Mouse (Mus musculus) stomach, embryonic 16.5 days (tissue): ENCODE data around the gene Nol3. TPM values are rescaled to one million over a fixed set of nuclear protein-coding genes. Genes with fewer than 3 reads are reported as not detected.
A peak's percentile ranks its signal among the peaks of the same experiment; 100 is the strongest.

Source experiments
- ATAC-seq: fragments of 200-750 bp; cut with Nextera tagmentation; 2 replicates; pipeline ENCODE4 v1.8.0; 2017; ENCODE audit warnings: moderate number of reproducible peaks, moderate TSS enrichment; ENCODE audit not compliant: insufficient read depth, low FRiP score
- H3K27ac ChIP-seq: fragments of 300-500 bp; sonication (generic); 2 replicates; pipeline ENCODE4 v1.5.1; 2014; ENCODE audit warnings: low read length
- H3K27me3 ChIP-seq: fragments of 300-500 bp; sonication (generic); 2 replicates; pipeline ENCODE4 v1.6.1; 2014; ENCODE audit warnings: low read length, control low read depth, mixed read lengths; ENCODE audit not compliant: control insufficient read depth, insufficient read depth
- H3K36me3 ChIP-seq: fragments of 300-500 bp; sonication (generic); 2 replicates; pipeline ENCODE4 v1.6.1; 2014; ENCODE audit warnings: low read length; ENCODE audit not compliant: control insufficient read depth, insufficient read depth
- H3K4me1 ChIP-seq: fragments of 300-500 bp; sonication (generic); 2 replicates; pipeline ENCODE4 v1.6.1; 2014; ENCODE audit warnings: low read length, control low read depth, mixed read lengths; ENCODE audit not compliant: control insufficient read depth, insufficient read depth
- H3K4me2 ChIP-seq: fragments of 300-500 bp; sonication (generic); 2 replicates; pipeline ENCODE4 v1.6.1; 2014; ENCODE audit warnings: low read depth, low read length, mixed read lengths
- H3K4me3 ChIP-seq: fragments of 300-500 bp; sonication (generic); replicated peaks from 2 replicates; pipeline ENCODE4 v1.5.1; 2014; ENCODE audit warnings: mild to moderate bottlenecking, low read length
- H3K9ac ChIP-seq: fragments of 300-500 bp; sonication (generic); 2 replicates; pipeline ENCODE4 v1.6.1; 2014; ENCODE audit warnings: low read length
- H3K9me3 ChIP-seq: fragments of 300-500 bp; sonication (generic); replicated peaks from 2 replicates; pipeline ENCODE4 v1.6.1; 2016; ENCODE audit warnings: low read length, control low read depth; ENCODE audit not compliant: control insufficient read depth
- WGBS: fragments of 180-500 bp; shearing (Covaris S2); extraction: QIAGEN DNeasy Blood & Tissue Kit; methylation state at CpG from one replicate; pipeline ENCODE4 v1.1.7; 2014; 5-methylcytosine and 5-hydroxymethylcytosine counted together
- polyA plus RNA-seq: library from polyadenylated mRNA; unstranded; fragments of >200 nt; fragmentation: Nextera tagmentation; extraction: Ambion mirVana; gene quantifications from 2 replicates; pipeline ENCODE4 v1.2.1, GENCODE M21; 2015

The Nol3 gene
- polyA plus RNA-seq, 1 experiment from 2014 or later: 2.3 TPM

DNA sequence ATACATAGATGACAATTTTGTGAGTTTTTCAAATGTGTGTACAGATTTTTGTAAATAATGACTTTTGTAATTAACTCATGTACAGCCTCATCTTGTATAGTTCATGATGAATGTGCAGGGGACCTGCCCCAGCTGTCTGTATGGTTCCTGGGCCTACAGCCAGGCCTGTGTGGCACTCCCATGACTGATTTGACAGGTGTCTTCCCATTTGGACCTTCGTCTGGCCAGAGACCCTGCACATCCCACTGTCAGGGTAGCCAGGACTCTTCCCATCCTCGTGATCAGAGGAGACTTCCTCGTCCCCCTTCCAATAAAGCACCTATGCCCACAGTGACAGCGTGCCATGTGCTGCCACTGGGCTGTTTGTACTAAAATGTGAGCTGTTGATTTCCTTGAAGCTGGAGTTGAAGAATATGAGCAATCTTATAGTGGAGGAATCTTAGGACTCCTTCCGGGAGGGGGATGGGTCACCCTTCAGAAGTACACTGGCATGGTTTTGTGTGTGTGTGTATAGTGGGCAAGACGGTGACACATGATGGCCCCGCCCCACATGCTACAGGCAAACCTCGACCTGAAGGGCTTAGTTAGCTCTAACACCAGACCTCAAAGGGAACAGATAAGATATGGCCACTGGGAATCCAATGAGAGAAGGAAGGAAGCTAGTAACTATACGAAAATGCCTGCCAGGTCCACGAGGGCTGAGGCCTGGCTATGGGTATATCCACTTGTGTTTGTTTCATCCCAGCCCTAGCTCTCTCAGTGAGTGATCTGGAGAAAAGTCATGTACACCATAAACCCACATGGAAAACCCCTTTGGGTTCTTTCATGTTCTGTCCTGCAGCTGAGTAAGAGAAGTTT is 23.0 kb upstream of the Nol3 start:
- Histone ChIP-seq H3K27ac (no peak overlapping the region), H3K9me3 (no peaks in the 10 kb centered on the region), H3K36me3 (peaks cover 13% of the 10 kb centered on the region; the same call in 1 of the 2 replicates), H3K4me2 (peak overlapping the region; percentile 98), H3K4me3 (no peak overlapping the region), H3K4me1 (peaks cover 18% of the 10 kb centered on the region), H3K27me3 (no peaks in the 10 kb centered on the region), H3K9ac (no peak overlapping the region; the same call in 1 of the 2 replicates)
- no peak for ATAC-seq
- 76% methylated on average over 10 of the region's 10 CpGs for WGBS

DNA sequence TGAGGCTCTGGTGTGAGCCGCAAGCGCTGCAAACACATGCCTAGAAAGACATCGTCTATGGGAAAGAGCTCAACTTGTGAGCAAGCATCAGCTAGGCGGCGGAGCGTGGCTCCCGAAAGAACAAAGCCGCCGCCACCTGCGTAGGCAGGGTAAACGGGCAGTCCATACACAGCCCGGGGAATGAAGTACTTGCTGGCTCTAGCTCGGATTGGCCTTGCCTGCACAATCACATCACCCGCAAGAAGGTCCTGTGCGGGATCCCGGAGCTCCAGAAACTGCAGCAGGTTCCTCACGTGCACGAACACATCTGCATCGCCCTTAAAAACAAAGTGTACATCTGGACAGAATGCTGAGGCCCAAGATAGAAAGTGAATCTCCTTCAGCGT is 22.2 kb upstream of the Nol3 start:
- ATAC-seq: no peak
- H3K36me3 ChIP-seq: peaks cover 13% of the 10 kb centered on the region; the same call in 1 of the 2 replicates
- H3K27me3 ChIP-seq: peaks cover 6% of the 10 kb centered on the region
- no peak overlapping the region for H3K27ac ChIP-seq
- no peaks in the 10 kb centered on the region for H3K9me3 ChIP-seq
- H3K4me3 ChIP-seq: peak overlapping the region; percentile 72
- peaks cover 18% of the 10 kb centered on the region for H3K4me1 ChIP-seq
- H3K4me2 ChIP-seq: peak overlapping the region; percentile 98
- 42% methylated on average over 20 of the region's 20 CpGs for WGBS
- peak overlapping the region; percentile 82 for H3K9ac ChIP-seq

DNA sequence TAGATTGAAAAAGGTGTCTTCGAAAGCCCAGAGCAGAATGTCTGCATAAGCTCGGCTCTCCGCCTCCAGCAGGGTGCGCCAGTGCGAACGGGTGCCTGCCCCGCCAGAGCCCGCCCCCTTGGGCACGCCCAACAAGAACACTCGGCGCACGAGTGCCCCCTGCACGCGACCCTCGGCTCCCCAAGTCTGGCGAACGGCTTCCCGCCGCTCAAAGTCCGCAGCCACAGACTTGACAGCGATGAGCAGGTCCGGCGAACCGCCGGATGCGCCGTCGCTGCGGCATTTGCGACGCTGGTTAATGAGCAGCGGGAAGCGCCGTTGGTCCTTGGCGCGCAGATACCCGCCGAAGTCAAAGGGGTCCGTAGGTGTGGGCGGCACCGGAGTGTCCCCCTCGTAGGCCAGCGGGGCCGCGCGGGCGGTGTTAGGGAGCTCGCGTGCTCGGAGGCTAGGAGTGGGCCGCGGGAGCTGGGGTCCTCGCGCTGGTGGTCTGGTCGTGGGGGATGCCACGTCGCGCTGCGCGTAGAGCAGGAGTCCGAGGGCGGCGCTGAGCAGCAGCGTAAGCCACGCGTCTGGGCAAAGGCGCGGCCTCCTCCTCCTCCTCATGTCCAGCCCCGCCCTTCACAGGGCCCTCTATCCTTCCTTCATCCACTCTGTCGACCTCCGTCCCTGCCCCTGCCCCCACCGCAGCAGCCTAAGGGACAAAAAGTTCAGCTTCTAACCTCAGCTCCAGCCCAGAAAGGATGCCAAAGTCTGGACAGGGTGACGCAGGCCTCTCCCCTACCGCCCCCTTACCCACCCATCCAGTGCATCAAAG is 21.6 kb upstream of the Nol3 start:
- WGBS: under 1% methylated on average over 73 of the region's 74 CpGs
- peak; percentile 87 for ATAC-seq

DNA sequence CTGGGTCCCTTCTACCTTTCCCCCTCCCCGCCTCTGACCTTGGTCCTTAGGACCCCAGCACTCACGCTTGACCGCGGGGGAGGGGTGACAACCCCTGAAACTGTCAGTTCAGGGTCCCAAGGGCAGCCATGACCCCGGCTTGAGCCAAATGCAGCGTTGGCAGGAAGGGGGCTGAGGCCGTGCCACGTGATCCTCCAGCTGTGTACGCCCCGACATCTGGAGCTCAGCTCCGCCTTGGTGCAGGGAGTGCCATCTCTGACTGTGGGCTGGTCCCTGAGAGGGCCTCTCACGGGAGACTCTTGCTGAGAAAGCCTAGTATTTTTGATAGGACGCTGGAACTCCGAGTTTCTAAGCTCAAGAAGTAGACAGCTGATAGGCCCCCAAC is 21.0 kb upstream of the Nol3 start, which contains the start of gene B3gnt9:
Gene B3gnt9, minus strand, starts transcription at position 188 of the 385 bp plus-strand sequence.
- Histone ChIP-seq H3K4me2 (peak within 1 kb of the TSS; percentile 98), H3K9ac (peak within 1 kb of the TSS; percentile 82), H3K36me3 (peaks cover 6% of the 10 kb centered on the region; the same call in 1 of the 2 replicates), H3K9me3 (no peaks in the 10 kb centered on the region), H3K4me1 (peaks cover 30% of the 10 kb centered on the region), H3K4me3 (peak within 1 kb of the TSS; percentile 72), H3K27me3 (peaks cover 10% of the 10 kb centered on the region), H3K27ac (peak within 1 kb of the TSS; percentile 92)
- ATAC-seq: peak; percentile 75
- 2% methylated on average over 14 of the region's 14 CpGs for WGBS

More for the DNA sequence above, 21.6 kb upstream of the Nol3 start:
- H3K36me3 ChIP-seq: peaks cover 12% of the 10 kb centered on the region; the same call in 1 of the 2 replicates
- H3K9me3 ChIP-seq: no peaks in the 10 kb centered on the region
- H3K9ac ChIP-seq: peak overlapping the region; percentile 82
- peaks cover 24% of the 10 kb centered on the region for H3K4me1 ChIP-seq
- peaks cover 7% of the 10 kb centered on the region for H3K27me3 ChIP-seq
- H3K4me3 ChIP-seq: peak overlapping the region; percentile 72
- peak overlapping the region; percentile 98 for H3K4me2 ChIP-seq
- H3K27ac ChIP-seq: peak overlapping the region; percentile 92

DNA sequence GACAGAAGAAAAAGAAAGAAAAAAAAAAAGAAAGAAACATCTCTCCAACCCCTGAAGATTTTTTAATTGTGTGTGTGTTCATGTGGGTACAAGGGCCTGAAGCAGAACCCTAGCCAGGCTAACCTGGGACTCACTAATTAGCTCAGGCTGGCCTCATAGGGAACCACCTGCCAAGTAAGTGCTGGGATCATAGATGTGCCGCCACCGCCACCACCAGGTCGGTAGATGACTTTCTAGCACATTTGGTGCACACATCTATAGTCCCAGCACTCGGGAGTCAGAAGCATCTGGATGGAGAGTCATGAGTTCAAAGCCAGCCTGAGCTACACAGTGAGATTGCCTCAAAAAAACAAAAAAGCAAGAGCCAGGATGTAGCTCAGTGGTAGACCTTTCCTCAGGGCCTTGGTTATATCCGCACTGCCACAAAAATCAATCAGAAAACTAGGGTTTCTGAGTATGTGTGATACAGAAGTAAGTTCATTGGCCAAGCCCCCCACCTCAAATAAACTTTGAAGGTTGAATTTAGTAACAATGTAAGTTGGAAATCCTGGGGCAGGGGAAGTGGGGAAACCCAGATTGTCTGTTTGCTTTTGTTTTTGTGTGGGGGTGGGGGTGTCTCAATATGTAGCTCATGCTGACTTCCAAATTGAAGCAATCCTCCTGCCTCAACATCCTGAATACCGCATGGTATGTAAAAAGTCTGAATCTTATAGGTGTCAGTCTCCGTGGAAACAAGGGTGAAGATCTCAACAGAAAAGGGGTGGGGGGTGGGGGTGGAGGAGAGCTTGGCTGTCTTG is 18.4 kb upstream of the Nol3 start:
- peaks cover 10% of the 10 kb centered on the region for H3K27me3 ChIP-seq
- WGBS: 76% methylated on average over 7 of the region's 7 CpGs
- peaks cover 32% of the 10 kb centered on the region for H3K4me1 ChIP-seq

DNA sequence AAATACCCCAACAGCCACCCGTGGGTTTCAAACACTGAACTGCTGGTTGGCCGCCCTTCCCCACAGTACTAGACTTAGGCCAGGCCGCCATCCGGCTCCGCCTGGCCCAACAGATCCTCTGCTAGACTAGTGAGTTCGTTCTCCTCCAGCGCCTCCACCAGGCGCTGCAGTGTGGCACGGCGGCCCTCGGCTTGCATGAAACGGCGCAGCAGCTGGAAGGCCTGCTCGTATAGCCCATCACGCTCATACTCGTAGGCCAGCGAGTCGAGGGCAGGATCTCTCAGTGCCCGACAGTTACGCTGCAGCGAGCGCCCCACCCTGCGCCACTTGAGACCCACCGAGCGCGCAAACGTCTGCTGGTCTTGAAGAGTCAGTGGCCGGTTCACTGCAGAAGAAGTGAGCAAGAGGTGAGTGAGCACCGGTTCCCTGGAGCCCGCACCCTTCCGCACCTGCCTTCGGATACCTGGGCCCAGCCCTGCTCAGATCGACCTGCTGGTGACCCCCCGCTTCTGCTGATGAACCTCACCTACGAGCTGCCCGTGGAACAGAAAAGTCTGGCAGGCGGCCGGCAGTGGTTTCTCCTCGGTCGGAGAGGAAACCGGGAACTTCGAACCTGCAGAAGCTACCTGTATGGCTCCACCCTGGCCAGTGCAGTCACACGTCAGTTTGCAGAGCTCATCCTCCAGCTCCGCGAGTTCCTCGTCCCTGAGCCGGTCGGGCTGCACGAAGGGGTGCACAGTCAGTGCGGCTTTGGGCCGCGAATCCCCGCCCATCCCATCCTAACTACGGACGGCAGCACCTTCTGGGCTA is 16.8 kb upstream of the Nol3 start:
- H3K27ac ChIP-seq: no peak overlapping the region
- H3K36me3 ChIP-seq: no peaks in the 10 kb centered on the region
- 8% methylated on average over 55 of the region's 55 CpGs for WGBS
- H3K9ac ChIP-seq: peak overlapping the region; percentile 58
- H3K4me1 ChIP-seq: peaks cover 24% of the 10 kb centered on the region
- peaks cover 10% of the 10 kb centered on the region for H3K27me3 ChIP-seq
- H3K4me2 ChIP-seq: peak overlapping the region; percentile 77
- peak overlapping the region; percentile 43 for H3K4me3 ChIP-seq
- H3K9me3 ChIP-seq: no peaks in the 10 kb centered on the region
- peak; percentile 12; the same call in 1 of the 2 replicates for ATAC-seq

More for the DNA sequence above, 18.4 kb upstream of the Nol3 start:
- no peak overlapping the region for H3K4me3 ChIP-seq
- H3K4me2 ChIP-seq: no peak overlapping the region
- no peak for ATAC-seq
- H3K9ac ChIP-seq: no peak overlapping the region
- H3K36me3 ChIP-seq: no peaks in the 10 kb centered on the region
- no peak overlapping the region for H3K27ac ChIP-seq
- H3K9me3 ChIP-seq: no peaks in the 10 kb centered on the region

DNA sequence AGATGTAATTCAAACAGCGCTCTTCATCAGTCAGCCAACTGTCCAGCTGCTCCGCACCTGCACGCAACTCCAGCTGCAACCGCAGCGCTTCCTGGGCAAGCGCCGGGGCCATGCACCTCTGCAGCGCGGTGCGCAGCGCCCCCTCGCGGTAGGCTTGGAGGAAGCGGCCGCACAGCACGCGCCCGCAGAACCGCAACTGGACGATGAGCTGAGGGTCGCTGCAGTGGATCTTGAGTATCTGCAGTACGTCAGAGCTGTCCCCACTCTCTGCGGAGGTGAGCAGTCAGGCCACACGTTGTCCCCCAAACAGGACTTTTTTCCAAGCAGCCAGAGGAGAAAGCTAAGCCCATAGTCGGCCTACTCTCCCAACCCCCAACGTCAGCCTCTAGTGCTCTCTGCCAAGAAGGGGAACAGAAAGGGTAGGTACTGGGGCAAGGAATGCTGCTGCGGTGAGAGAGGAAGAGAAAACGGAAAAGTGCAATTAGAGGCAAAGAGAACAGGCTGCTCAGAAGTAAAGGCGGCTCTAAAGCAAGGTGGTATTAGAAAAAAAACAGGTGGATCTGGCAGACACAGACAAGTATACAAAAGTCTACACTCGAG is 16.1 kb upstream of the Nol3 start:
- Histone ChIP-seq H3K4me3 (peak overlapping the region; percentile 43), H3K4me1 (peaks cover 20% of the 10 kb centered on the region), H3K4me2 (peak overlapping the region; percentile 77), H3K27me3 (peaks cover 10% of the 10 kb centered on the region), H3K9me3 (no peaks in the 10 kb centered on the region), H3K27ac (no peak overlapping the region), H3K36me3 (no peaks in the 10 kb centered on the region), H3K9ac (peak overlapping the region; percentile 58)
- ATAC-seq: peak; percentile 37; the same call in 1 of the 2 replicates
- 5% methylated on average over 30 of the region's 30 CpGs for WGBS
